Mouse (Mus musculus) cerebellum, postnatal 10 days (tissue): ENCODE results near the gene Rnf41.

ENCODE experiments used
- DNase-seq, 2 experiments: peaks; one replicate each; pipeline ENCODE4 v3.0.0; 2021; ENCODE audit warnings: mixed read lengths in 2 of 2

Gene Rnf41

DNA sequence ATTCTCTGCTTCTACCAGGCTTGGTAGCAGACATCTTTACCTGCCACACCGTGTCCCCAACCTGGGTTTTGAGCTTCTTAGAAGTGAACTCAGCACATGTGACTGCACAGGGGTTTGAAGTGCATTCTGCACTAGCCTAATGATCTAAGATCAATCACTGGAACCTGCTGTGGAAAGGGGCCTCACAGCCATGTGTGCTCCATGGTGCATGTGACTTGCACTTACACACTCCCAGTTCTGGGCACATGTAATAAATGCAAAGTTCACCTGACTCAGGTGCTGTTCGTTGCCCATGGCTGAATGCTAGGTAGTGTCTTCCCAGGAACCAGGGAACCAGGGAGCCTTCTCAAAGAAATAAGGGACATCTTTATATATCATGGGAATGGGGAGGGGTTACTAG, 22.0 kb downstream of the Rnf41 start:
- DNase-seq, result no peak

DNA sequence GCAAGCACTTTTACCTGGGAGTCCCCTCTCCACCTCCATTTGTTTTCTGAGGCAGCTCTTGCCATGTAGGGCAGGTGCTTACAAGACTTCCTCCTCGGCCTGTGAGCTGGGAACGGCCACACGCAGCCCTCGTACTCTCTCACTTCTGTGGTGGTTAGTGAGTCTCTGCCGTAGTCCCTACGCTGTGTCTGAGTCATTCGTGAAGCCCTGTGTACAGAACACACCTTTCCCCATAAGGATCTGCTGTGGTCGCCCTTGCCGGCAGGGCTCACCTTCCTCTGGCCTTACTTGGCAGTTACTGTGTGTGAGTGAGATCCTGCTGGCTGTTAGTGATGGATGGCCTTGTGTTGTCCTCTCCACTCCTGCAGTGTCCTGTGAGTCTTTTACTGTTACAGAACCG, 23.2 kb downstream of the Rnf41 start:
- no peak for DNase-seq

DNA sequence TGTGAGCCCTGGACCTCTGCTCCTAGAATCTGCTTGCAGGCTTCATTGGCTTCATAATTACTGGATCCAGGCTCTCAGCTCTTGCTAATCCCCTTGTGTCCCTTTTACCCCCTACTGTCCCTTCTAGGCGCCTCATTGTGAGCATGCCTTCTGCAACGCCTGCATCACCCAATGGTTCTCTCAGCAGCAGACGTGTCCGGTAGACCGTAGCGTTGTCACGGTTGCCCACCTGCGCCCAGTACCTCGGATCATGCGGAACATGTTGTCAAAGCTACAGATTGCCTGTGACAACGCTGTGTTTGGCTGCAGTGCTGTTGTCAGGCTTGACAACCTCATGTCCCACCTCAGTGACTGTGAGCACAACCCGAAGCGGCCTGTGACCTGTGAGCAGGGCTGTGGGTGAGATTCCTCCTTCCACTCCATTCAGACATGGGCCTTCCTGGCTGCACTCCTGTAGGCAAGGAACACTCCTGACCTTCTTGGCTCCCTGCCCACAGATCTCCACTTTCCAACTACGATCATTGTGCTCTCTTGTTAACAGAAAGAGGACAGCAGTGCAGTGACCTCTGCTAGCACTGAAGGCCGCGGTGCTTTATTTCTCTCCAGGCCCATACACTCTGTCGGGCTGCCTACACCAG, 23.8 kb downstream of the Rnf41 start:
- peak; percentile 78 to 79 for DNase-seq

DNA sequence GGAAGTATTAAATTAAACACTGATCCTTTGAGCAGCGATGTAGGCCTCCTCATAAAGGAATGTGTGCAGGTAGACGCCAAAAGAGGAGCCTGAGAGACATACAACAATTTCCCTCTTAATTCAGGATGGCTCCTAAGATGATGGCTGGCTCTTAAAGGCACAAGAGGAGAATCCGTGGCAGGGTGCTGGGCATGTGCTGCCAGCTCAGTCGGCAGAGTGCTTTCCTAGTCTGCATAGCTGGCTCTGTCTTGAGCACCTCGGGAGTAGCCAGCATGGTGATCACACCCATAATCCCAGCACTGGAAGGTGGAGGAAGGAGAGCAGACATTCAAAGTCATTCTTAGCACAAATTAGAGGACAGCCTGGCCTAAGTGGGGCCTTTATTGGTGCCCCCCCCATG, 24.4 kb downstream of the Rnf41 start:
- peak; percentile 55 to 65 for DNase-seq

DNA sequence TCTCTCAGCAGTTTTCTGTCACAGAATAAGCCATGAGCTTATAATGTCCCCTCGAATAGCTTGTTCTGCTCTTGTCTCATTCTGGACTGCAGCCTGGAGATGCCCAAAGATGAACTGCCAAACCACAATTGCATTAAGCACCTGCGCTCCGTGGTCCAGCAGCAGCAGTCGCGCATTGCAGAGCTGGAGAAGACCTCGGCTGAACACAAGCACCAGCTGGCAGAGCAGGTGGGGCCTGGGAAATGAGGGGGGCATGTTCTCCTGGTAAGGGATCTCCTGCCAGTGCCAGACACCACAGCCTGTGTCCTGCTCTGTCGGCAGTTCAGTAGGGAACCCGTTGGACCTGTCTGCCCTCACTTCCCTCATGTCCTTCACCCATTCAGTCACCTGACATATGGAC, 24.9 kb downstream of the Rnf41 start:
- DNase-seq, result peak; percentile 72 to 79

DNA sequence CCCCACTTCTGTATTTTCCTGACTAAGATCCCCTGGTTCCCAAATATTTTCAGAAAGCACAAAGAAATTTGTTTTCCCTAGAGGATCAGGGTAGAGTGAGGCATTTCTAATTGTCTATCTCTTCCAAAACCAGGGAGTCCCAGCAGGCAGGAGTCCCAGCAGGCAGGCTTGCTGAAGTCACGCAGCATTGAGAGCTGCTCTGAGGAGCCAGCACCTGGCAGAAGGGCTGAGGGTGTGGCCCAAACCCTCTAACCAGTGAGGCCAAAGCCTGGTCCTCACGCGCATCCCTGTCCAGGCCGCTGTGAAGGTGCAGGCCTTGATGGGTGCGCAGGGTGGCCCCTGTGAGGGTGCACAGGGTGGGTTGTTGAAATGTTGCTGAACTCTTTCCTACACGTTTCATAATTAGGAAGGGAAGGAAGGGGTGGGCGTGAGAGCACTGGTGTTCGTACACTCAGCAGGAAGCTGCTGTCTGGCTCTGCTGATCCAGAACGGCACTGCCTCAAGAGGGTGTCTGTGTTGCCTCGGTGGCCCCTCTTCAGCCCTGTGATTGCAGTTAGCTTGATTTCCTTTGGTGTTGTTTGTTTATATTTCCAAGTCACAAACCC, 27.3 kb downstream of the Rnf41 start:
- no peak for DNase-seq

DNA sequence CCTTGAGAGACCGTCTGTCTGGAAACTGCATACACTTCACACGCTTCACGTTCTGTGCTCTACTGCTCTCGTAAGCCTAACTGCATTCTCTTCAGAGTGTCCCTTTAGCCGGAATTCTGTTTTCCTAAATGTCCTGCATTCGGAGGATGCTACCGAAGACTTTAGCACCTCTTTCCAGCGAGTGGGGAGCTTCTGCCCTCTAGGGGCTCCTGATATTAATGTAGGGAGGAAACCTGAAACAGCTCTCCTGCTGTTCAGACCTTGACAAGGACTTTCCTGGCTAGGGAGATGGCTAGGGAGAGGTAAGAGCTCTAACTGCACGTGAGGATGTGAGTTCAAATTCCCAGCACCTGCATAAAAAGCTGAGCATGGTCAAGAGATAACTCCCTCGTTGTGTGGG, 28.9 kb downstream of the Rnf41 start:
- peak; percentile 40 to 49 for DNase-seq

DNA sequence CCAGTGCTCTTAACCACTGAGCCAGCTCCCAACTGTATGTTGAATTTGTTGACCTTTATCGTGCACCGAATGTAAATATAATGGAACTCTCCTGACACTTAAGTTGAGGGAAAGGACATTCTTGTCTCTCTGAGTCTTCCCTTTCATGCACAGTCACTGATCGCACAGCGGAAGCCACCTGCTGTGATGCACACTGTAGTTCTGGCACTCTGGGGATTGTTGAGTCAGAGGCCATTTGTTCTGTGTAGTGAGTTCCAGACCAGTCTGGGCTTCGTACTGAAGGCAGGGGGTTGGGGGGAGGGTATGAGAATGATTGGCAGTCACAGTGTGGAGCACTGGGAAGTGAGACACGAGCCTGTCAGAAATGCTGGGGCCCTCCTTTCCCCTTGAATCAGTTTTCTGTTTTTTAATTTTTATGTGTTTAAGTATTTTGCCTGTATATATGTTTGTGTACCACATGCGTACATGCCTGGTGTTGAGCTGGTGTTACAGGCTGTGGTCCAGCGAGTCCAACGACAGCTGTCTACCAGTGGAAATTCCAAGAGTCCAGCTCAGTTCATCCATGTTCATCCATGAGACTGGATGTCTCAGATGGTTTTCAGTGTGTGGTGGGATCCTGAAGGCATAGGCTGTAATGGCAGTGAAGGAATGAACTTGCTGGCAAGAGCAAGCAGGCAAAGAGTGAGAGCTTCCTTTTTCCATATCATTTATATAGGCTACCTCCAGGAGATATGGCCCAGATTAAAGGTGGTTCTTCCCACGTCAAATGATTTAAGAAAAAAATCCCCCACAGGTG, 30.1 kb downstream of the Rnf41 start:
- DNase-seq, result no peak

DNA sequence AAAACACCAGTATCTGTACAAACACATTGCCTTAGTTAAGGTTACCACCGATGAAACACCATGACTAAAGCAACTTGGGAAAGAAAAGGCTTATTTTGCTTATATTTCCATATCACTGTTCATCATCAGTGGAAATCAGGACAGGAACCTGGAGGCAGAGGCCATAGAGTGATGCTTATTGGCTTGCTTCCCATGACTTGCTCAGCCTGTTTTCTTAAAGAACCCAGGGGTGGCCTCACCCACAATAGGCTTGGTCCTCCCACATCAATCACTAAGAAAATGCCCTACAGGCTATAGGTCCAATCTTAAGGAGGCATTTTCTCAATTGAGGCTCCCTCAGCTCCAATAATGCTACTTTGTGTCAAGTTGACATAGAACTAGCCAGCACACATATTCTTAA, 31.3 kb downstream of the Rnf41 start:
- DNase-seq, result no peak

DNA sequence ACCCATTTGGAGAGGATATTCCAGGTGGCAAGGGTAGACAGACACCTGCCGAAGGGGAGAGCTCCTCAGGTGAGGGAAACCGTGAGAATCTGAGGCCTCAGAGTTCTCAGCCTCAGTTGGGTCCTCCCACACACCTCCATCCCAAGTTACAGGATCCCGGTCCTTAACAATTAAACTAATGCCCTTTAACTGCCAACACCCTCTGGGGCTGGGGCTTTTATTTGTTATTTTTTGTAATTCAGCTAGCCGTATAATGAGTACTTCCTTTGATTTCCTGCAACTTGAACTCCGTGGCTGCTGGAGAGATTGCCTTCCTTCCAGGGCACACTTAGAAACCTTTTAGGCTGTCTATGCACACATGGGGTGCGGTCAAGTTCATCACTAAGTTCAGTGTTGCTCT, 32.9 kb downstream of the Rnf41 start:
- no peak for DNase-seq

DNA sequence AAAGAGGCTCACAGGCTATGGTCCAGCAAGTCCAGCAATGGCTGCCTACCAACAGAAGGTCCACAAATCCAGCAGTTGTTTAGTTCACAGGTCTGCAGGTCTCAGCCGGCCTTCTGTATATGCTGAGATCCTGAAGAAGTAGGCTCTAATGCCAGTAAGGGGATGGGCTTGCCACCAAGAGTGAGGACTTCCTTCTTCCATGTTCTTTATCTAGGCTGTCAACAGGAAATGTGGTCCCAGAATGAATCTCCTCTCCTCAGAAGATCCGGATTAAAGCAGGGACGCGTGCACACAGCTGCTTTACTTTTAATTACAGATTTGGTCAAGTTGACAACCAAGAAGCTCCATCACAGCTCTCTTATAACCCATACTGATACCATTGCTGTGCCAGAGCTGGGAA, 34.0 kb downstream of the Rnf41 start:
- no peak for DNase-seq

DNA sequence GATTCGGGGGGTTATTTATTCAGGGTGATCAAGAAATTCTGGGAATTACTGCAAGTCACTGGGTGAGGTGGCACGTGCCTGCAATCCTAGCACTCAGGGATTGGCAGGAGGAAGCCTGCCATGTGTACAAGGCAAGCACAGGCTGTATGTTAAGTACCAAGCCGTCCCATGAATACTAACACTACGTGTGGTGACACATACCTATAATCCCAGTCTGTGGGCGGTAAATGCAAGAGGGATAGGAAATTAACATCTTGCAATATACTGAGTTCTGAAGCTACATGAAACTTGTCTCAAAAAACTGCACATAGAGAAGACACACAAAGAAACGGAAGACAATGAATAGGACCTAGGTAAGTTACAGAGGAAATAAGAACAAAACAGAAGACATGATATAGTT, 39.6 kb downstream of the Rnf41 start:
- DNase-seq, result no peak

DNA sequence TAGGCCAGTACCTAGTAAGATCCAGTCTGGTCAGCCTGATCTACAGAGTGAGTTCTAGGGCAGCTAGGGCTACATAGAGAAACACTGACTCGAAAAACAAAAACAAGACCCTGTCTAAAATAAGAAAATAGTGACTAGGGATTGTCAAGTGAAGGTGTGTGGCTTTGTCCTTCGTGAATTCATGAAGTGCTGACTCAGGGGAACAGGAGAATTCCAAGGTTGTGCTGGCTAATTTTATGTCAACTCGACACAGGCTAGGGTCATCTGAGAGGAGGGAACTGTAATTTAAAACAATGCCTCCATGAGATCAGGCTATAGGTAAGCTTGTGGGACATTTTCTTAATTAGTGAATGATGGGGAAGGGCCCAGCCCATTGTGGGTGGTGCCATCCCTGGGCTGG, 43.0 kb downstream of the Rnf41 start:
- DNase-seq, result no peak

DNA sequence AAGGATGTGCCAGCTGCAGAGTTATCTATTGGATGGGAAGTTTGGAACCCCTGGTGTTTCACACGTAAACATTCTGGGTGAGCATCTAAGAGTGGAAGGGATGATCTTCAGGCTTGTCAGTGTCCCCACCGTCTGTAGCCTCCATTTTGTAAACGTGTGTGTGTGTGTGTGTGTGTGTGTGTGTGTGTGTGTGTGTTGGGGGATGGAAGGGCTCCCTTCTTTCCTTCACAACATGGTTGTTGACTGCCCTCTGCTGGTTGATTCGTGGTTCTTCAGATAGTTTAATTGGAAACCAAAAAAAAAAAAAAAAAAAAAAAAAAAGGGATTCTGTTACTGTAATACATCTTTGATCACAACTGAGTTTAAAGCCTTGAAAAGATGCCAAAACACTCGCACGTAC, 43.8 kb downstream of the Rnf41 start:
- peak; percentile 90 to 94 for DNase-seq

DNA sequence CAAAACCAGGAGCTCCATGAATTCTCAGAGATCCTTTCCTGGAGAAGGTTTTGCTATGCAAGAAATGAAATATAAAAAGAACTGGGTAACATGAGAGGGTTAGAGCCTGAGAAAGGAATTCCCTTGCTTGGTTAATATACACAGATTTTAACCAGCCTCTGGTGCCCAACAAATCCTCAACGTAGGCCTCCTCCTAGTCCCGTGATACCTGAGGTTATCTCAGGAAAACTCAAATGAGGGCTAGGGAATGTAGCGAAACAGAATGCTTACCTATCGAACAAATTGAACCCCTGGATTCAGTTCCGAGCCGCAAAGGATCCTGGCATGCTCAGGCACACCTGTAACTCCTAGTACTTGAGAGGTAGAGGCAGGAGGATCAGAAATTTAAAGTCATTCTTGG, 46.2 kb downstream of the Rnf41 start:
- no peak for DNase-seq

DNA sequence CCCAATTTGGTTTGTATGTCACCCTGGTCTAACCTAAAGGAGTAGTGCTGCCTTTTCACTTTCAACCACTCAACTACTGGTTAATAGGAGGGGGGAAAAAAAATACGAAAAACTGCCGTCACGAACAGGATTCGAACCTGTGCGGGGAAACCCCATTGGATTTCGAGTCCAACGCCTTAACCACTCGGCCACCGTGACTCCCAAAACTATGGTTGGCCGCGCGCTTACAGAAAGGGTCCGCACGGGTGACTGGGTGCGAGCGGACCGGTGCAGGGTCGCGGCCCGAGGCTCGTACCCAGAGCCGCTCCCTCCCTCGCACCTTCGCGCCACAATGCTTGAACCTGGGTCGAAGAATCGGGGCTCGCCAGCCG, 46.9 kb downstream of the Rnf41 start:
- DNase-seq, result peak; percentile 96 to 97

DNA sequence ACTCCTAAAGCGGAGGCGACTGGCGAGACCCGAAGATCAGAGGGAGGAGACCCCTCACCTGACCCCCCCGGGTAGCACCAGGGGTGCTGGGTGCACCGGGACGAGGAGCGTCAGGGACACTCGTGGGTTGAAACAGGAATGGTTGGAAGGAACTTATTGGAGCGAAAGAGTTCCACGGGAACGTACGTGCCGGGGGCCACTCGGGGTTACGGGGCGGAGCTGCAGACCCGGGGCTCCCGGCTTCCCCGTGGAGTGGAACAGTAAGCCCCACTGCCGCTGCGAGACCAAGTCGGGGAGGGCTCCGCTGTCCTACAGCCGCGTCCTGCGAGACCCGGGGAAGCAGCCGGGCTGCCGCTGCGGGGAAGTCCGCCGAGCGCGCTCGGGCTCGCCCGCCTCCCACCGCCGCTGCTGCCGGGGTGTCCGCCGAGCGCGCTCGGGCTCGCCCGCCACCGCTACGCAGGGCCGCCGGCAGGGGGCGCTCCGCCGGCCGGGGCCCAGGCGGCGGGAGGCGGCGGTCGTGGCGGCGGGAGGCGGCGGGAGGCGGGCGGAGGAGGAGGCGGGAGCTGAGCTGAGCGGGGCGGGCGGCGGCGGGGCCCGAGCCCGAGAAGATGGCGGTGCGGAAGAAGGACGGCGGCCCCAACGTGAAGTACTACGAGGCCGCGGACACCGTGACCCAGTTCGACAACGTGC, 47.4 kb downstream of the Rnf41 start, which contains the start of gene Smarcc2:
Smarcc2 (plus strand) TSS at position 530 of the 690 bp plus-strand sequence.
- DNase-seq, result peak; percentile 92 to 95

DNA sequence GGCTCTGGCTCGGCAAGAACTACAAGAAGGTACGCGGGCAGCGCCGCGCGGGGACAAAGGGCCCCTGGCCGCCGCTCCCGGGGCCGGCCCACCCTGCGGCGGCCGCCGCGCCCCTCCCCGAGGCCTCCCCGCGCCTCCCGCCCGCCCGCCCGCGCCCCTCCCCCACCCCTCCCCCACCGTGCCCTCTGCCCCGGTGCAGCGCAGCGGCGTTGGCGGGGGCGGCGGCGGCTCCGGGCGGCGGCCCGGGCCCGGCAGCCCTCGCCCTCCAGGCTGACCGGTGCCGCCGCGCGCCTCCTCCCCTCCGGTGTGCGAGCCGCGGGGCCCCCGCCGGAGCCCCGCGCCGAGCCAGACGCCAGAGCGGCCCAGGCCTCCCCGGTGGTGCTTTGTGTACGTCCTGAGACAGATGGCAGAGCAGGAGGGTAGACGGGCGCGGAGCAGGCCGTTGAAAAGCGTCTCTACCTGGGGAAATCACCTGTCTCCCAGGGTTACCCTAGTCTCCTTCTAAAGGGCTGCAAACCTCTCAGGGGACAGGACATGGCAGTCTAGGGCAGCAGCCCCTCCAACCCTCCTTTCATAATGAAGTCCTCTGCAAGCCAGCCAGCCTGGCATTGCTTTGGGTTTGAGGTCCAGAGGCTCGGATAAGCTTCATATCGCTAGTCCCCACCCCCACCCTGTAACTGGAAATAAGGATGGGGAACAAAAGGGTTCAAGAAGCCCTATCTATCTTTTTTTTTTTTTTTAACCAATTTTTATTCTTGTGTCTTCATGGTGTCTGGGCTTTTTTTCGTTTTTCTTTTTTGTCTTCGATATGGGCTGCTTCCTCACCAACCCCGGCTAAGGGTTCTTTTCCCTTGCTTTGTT, 48.2 kb downstream of the Rnf41 start:
- DNase-seq, result peak; percentile 65 to 72

DNA sequence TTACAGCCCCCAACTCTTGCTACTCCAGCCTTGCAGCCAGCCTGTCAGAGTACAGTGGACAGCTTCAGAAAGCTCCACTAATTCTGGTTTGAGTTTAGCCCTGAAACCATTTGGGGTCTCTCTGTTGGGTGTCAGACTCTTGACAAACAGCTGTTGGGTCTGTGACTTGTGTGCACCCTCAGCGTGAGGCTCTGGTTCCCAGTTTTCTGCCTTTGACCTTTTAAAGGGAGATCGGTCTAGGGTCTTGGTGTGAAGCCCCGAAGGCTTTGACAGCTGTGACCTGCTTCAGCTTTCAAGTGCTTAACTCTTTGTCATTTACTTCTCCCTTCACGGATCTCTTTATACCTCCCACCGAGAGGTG, 48.8 kb downstream of the Rnf41 start:
- peak in 1 of 2 experiments; percentile 35 for DNase-seq

DNA sequence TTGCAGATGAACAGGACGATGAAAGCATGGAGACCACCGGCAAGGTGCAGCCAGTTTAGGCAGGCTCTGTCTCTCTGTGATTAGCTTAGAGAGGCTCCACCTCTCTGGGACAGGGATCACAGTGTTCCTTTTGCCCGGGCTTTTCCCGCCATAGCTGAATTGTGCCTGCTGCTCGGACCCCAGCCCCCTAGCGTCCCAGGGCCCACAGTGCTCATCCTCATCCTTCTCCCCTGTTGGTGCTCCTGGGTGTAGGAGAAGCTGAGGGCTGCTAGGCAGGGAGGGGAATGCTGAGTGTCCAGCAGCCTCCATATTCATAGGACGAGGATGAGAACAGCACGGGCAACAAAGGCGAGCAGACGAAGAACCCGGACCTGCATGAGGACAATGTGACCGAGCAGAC, 62.9 kb downstream of the Rnf41 start:
- no peak for DNase-seq

DNA sequence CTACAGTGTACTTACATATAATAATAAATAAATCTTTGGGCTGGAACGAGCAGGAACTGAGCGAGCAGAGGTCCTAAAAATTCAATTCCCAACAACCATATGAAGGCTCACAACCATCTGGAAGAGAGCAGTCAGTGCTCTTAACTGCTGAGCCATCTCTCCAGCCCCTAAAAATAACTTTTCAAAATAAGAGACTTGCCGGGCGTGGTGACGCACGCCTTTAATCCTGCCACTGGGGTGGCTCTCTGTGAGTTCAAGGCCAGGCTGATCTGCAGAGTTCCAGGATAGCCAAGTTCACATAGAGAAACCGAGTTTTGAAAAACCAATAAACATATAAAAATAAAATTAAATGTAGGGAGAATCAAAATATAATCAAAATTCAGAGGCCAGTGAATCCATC, 74.9 kb downstream of the Rnf41 start:
- no peak for DNase-seq

DNA sequence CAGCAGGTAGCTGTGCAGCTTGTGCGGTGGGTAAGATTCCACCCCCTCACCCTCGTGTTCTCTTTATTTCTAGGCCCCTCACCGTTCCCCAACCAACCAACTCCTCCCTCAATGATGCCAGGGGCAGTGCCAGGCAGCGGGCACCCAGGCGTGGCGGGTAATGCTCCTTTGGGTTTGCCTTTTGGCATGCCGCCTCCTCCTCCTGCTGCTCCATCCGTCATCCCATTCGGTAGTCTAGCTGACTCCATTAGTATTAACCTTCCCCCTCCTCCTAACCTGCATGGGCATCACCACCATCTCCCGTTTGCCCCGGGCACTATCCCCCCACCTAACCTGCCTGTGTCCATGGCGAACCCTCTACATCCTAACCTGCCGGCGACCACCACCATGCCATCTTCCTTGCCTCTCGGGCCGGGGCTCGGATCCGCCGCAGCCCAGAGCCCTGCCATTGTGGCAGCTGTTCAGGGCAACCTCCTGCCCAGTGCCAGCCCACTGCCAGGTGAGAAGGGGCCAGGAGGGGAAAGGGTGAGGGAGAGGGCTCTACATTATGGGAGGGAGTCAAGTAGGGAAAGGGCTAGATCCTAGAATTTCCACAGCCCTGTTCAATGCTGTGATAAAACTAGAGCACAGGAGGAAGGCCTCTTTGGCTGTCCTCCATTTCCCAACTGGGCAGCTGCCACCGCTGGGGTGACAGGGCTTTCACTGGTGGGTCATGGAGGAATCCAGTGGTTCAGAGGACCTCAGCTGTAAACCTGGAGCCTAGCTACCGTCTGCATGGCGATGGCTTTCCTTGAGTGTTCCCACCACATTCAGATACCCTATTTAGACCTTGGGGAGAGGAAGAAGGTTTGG, 76.6 kb downstream of the Rnf41 start:
- peak; percentile 78 to 83 for DNase-seq
